Mouse (Mus musculus) MEL (cell line): ENCODE data around the gene 1700042G07Rik. TPM values are rescaled to one million over a fixed set of nuclear protein-coding genes. Genes with fewer than 3 reads are reported as not detected.

Experiments
- DNase-seq: peaks from one replicate; pipeline ENCODE4 v3.0.0; 2011; ENCODE audit warnings: low read depth, low spot score
- H3K27ac ChIP-seq: 2 replicates; pipeline ENCODE4 v1.5.1; 2012; ENCODE audit warnings: low read depth, mild to moderate bottlenecking, control low read depth, low read length, moderate library complexity; ENCODE audit not compliant: control insufficient read depth
- H3K27me3 ChIP-seq, 2 experiments: fragments of 150-350 bp in 1 of 2; sonication (generic) in 1 of 2; 2 replicates each; pipeline ENCODE4 v1.6.1; 2012; ENCODE audit warnings: low read length in 2 of 2, mild to moderate bottlenecking in 2 of 2, improper control_type of control experiment in 1 of 2, moderate library complexity in 1 of 2; ENCODE audit not compliant: insufficient read depth in 2 of 2, control insufficient read depth in 1 of 2
- H3K36me3 ChIP-seq, 2 experiments: 2 replicates each; pipeline ENCODE4 v1.6.1; 2012 to 2014; ENCODE audit warnings: low read length in 2 of 2, improper control_type of control experiment in 1 of 2, inconsistent platforms in 1 of 2, mild to moderate bottlenecking in 1 of 2; ENCODE audit not compliant: insufficient read depth in 2 of 2, control insufficient read depth in 1 of 2
- H3K4me1 ChIP-seq, 2 experiments: fragments of 150-350 bp in 1 of 2; sonication (generic) in 1 of 2; 2 replicates each; pipeline ENCODE4 v1.6.1; 2012; ENCODE audit warnings: low read length in 2 of 2, improper control_type of control experiment in 1 of 2, mild to moderate bottlenecking in 1 of 2; ENCODE audit not compliant: insufficient read depth in 2 of 2, control insufficient read depth in 1 of 2
- H3K4me3 ChIP-seq, 2 experiments: fragments of 150-350 bp in 1 of 2; sonication (generic) in 1 of 2; 2 replicates each; pipeline ENCODE4 v1.5.1; 2012; ENCODE audit warnings: low read depth in 2 of 2, low read length in 2 of 2, mild to moderate bottlenecking in 2 of 2, moderate library complexity in 2 of 2, control low read depth in 1 of 2, improper control_type of control experiment in 1 of 2; ENCODE audit not compliant: control insufficient read depth in 1 of 2, insufficient read depth in 1 of 2
- H3K79me2 ChIP-seq: 2 replicates; pipeline ENCODE4 v1.6.1; 2012; ENCODE audit warnings: mild to moderate bottlenecking, low read length, moderate library complexity; ENCODE audit not compliant: control insufficient read depth, poor library complexity, insufficient read depth
- H3K9ac ChIP-seq: 2 replicates; pipeline ENCODE4 v1.6.1; 2012; ENCODE audit warnings: low read depth, mild to moderate bottlenecking, control low read depth, low read length, moderate library complexity; ENCODE audit not compliant: control insufficient read depth, poor library complexity, severe bottlenecking
- H3K9me3 ChIP-seq: fragments of 150-350 bp; sonication (generic); replicated peaks from 2 replicates; pipeline ENCODE4 v1.6.1; 2012; ENCODE audit warnings: mild to moderate bottlenecking, low read length, improper control_type of control experiment, moderate library complexity; ENCODE audit not compliant: insufficient read depth
- BHLHE40 ChIP-seq: IDR thresholded peaks from 2 replicates; pipeline ENCODE4 v1.6.1; 2012; ENCODE audit warnings: low read depth, mild to moderate bottlenecking, inconsistent platforms, low read length, improper control_type of control experiment, borderline replicate concordance
- CHD1 ChIP-seq: IDR thresholded peaks from 2 replicates; pipeline ENCODE4 v1.6.1; 2012; ENCODE audit warnings: low read depth, mild to moderate bottlenecking, inconsistent platforms, low read length, improper control_type of control experiment
- CHD2 ChIP-seq: IDR thresholded peaks from 2 replicates; pipeline ENCODE4 v1.6.1; 2011; ENCODE audit warnings: low read length, improper control_type of control experiment
- E2F4 ChIP-seq: IDR thresholded peaks from 2 replicates; pipeline ENCODE4 v1.6.1; 2011; ENCODE audit warnings: low read depth, low read length, improper control_type of control experiment, borderline replicate concordance
- EP300 ChIP-seq, 2 experiments: IDR thresholded peaks; 2 replicates each; pipeline ENCODE4 v1.6.1; 2011; ENCODE audit warnings: improper control_type of control experiment in 2 of 2, low read length in 2 of 2, low read depth in 1 of 2, mild to moderate bottlenecking in 1 of 2
- ETS1 ChIP-seq: IDR thresholded peaks from 2 replicates; pipeline ENCODE4 v1.6.1; 2012; ENCODE audit warnings: low read depth, mild to moderate bottlenecking, inconsistent platforms, low read length, improper control_type of control experiment, moderate library complexity
- GATA1 ChIP-seq: IDR thresholded peaks from 2 replicates; pipeline ENCODE4 v1.6.1; 2011; ENCODE audit warnings: low read depth, low read length, improper control_type of control experiment
- HCFC1 ChIP-seq: IDR thresholded peaks from 2 replicates; pipeline ENCODE4 v1.6.1; 2012; ENCODE audit warnings: low read depth, mild to moderate bottlenecking, inconsistent platforms, low read length, improper control_type of control experiment, moderate library complexity
- KAT2A ChIP-seq: conservative IDR thresholded peaks from 2 replicates; pipeline ENCODE4 v1.6.1; 2012; ENCODE audit warnings: low read depth, low read length, improper control_type of control experiment, inconsistent platforms
- MAFK ChIP-seq: IDR thresholded peaks from 2 replicates; pipeline ENCODE4 v1.6.1; 2011; ENCODE audit warnings: low read depth, mild to moderate bottlenecking, low read length, improper control_type of control experiment, borderline replicate concordance
- MAX ChIP-seq: IDR thresholded peaks from 2 replicates; pipeline ENCODE4 v1.6.1; 2011; ENCODE audit warnings: low read length, improper control_type of control experiment
- MAZ ChIP-seq: IDR thresholded peaks from 2 replicates; pipeline ENCODE4 v1.6.1; 2012; ENCODE audit warnings: low read depth, mild to moderate bottlenecking, inconsistent platforms, low read length, improper control_type of control experiment
- MEF2A ChIP-seq: IDR thresholded peaks from 2 replicates; pipeline ENCODE4 v1.6.1; 2014; ENCODE audit warnings: low read depth, mild to moderate bottlenecking, inconsistent platforms, low read length, improper control_type of control experiment; ENCODE audit not compliant: poor library complexity, insufficient replicate concordance, severe bottlenecking; ENCODE audit errors: extremely low read depth
- MXI1 ChIP-seq: IDR thresholded peaks from 2 replicates; pipeline ENCODE4 v1.6.1; 2011; ENCODE audit warnings: mild to moderate bottlenecking, low read depth, low read length, improper control_type of control experiment
- MYC ChIP-seq: IDR thresholded peaks from 2 replicates; pipeline ENCODE4 v1.6.1; 2011; ENCODE audit warnings: low read depth, mild to moderate bottlenecking, low read length, improper control_type of control experiment, moderate library complexity
- NRF1 ChIP-seq: IDR thresholded peaks from 2 replicates; pipeline ENCODE4 v1.6.1; 2014; ENCODE audit warnings: low read depth, mild to moderate bottlenecking, inconsistent platforms, low read length, improper control_type of control experiment, moderate library complexity; ENCODE audit not compliant: poor library complexity, insufficient read depth, severe bottlenecking
- POLR2AphosphoS2 ChIP-seq: IDR thresholded peaks from 2 replicates; pipeline ENCODE4 v1.6.1; 2011; ENCODE audit warnings: low read length, improper control_type of control experiment
- POLR2AphosphoS5 ChIP-seq: IDR thresholded peaks from 2 replicates; pipeline ENCODE4 v1.6.1; 2012; ENCODE audit warnings: low read depth, borderline replicate concordance, mild to moderate bottlenecking, inconsistent platforms, low read length, moderate library complexity, mixed read lengths
- RAD21 ChIP-seq: IDR thresholded peaks from 2 replicates; pipeline ENCODE4 v1.6.1; 2011; ENCODE audit warnings: mild to moderate bottlenecking, low read depth, low read length, improper control_type of control experiment
- SIN3A ChIP-seq: IDR thresholded peaks from 2 replicates; pipeline ENCODE4 v1.6.1; 2012; ENCODE audit warnings: low read length, improper control_type of control experiment, inconsistent platforms
- SMC3 ChIP-seq: IDR thresholded peaks from 2 replicates; pipeline ENCODE4 v1.6.1; 2011; ENCODE audit warnings: low read depth, low read length, improper control_type of control experiment
- TAL1 ChIP-seq: IDR thresholded peaks from 2 replicates; pipeline ENCODE4 v1.6.1; 2012; ENCODE audit warnings: mild to moderate bottlenecking, inconsistent platforms, low read length, moderate library complexity, mixed read lengths
- TBP ChIP-seq: IDR thresholded peaks from 2 replicates; pipeline ENCODE4 v1.8.0; 2011; ENCODE audit warnings: low read depth, low read length, improper control_type of control experiment
- TCF12 ChIP-seq: IDR thresholded peaks from 2 replicates; pipeline ENCODE4 v1.6.1; 2014; ENCODE audit warnings: low read depth, mild to moderate bottlenecking, inconsistent platforms, low read length, improper control_type of control experiment, moderate library complexity
- UBTF ChIP-seq: IDR thresholded peaks from 2 replicates; pipeline ENCODE4 v1.6.1; 2012; ENCODE audit warnings: low read depth, mild to moderate bottlenecking, inconsistent platforms, low read length, improper control_type of control experiment, moderate library complexity, borderline replicate concordance; ENCODE audit not compliant: insufficient read depth
- USF1 ChIP-seq: IDR thresholded peaks from 2 replicates; pipeline ENCODE4 v1.6.1; 2014; ENCODE audit warnings: low read depth, mild to moderate bottlenecking, inconsistent platforms, low read length, improper control_type of control experiment, moderate library complexity
- USF2 ChIP-seq, 2 experiments: IDR thresholded peaks; 2 replicates each; pipeline ENCODE4 v1.6.1; 2011 to 2012; ENCODE audit warnings: improper control_type of control experiment in 2 of 2, low read length in 2 of 2, borderline replicate concordance in 1 of 2, inconsistent platforms in 1 of 2, low read depth in 1 of 2, mild to moderate bottlenecking in 1 of 2; ENCODE audit not compliant: insufficient read depth in 1 of 2
- ZC3H11A ChIP-seq: IDR thresholded peaks from 2 replicates; pipeline ENCODE4 v1.6.1; 2012; ENCODE audit warnings: low read depth, mild to moderate bottlenecking, inconsistent platforms, low read length, improper control_type of control experiment
- ZKSCAN1 ChIP-seq: IDR thresholded peaks from 2 replicates; pipeline ENCODE4 v1.6.1; 2012; ENCODE audit warnings: low read depth, mild to moderate bottlenecking, inconsistent platforms, low read length, improper control_type of control experiment, moderate library complexity
- ZMIZ1 ChIP-seq: IDR thresholded peaks from 2 replicates; pipeline ENCODE4 v1.6.1; 2012; ENCODE audit warnings: low read depth, mild to moderate bottlenecking, inconsistent platforms, low read length, improper control_type of control experiment, moderate library complexity
- ZNF384 ChIP-seq: IDR thresholded peaks from 2 replicates; pipeline ENCODE4 v1.6.1; 2012; ENCODE audit warnings: low read depth, mild to moderate bottlenecking, inconsistent platforms, low read length, improper control_type of control experiment
- polyA plus RNA-seq, 2 experiments: library from polyadenylated mRNA; stranded (reverse) in 1 of 2; unstranded in 1 of 2; fragments of >175 nt in 1 of 2; fragments of >200 nt in 1 of 2; gene quantifications; 2 replicates each; pipeline versions ENCODE4 v1.2.1 to v1.2.4; 2012; ENCODE audit warnings: low replicate concordance in 2 of 2, low read depth in 1 of 2; ENCODE audit not compliant: insufficient read length in 2 of 2, insufficient read depth in 1 of 2, missing spikeins in 1 of 2
- total RNA-seq: library from RNA; depleted of rRNA; stranded (reverse); fragments of 300-350 nt; gene quantifications from 2 replicates; pipeline ENCODE4 v1.2.3, GENCODE M21; 2012

Gene 1700042G07Rik
- total and polyA plus RNA-seq, 3 experiments: not detected

DNA sequence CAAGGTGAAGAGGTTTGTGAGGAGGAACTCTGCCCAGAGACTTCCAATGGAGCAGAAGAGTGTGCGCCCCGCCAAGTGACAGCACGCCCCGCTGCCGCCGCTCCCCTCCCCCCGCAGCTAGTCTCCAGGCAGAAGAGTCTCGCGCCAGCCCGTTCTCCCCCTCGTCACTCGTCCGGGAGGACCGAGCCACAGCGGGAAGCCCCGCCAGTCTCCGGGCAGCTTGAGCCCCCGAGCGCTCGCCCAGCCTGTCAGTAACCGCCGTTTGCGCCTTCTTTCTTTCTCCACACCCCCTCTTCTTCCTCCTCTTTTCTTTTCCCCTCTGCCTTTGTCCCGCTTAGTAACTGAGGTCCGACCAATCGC is 47.6 kb downstream of the 1700042G07Rik start (continued):
- TF ChIP-seq CHD1 (no peak), SMC3 (no peak), CHD2 (peak; percentile 32; the same call in 1 of the 2 replicates), KAT2A (no peak), HCFC1 (no peak; the same call in 1 of the 2 replicates), MAFK (no peak), NRF1 (no peak), TAL1 (no peak), MAZ (no peak; the same call in 1 of the 2 replicates), RAD21 (no peak), MAX (peak; percentile 10; the same call in 1 of the 2 replicates), TBP (0 out of 2 replicates have a peak, but pooled peaks have one; percentile 28), BHLHE40 (no peak), USF1 (no peak), ZMIZ1 (no peak), POLR2AphosphoS2 (no peak), MEF2A (no peak), TCF12 (no peak), POLR2AphosphoS5 (no peak)

DNA sequence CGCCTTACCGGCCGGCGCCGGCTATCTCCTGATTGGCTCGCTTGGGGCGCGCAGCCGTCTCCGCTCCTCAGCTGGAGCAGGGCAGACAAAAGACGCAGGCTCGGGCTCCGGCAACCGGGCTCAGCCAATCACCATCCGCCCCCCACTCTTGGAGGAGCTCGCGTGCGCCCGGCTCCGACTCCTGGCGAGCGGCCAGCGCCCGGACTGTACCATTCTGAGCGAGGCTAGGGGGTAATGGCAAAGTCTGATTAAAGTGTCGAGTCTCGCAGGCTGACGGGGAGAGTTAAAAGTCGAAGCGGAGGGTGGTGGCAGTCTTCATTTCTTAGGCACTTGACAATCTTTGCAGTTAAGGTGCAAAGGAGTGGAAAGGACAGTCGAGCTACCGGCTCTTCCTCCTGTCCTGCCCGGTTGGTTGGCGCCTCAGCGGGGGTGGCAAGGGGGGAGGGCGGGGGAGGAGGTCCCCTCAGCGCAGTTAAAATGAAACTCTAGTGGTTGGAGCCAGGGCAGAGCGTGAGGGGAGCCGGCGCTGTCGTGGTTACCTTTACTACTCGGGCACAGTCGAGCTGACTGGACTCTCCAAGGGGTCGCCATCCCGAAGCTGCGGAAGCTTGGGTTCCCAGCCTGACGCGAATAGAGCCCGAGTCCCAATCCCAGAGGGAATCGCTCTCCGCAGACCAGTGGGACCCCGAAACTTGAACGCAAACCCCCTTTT is 48.1 kb downstream of the 1700042G07Rik start, which contains the start of gene Pik3r3:
Pik3r3 (plus strand) TSS at position 479 of the 712 bp plus-strand sequence.
- Histone ChIP-seq H3K79me2 (peaks cover 4% of the 10 kb centered on the region; the same call in 1 of the 2 replicates), H3K36me3 (peaks cover 0 to 8% of the 10 kb centered on the region in 2 experiments; a peak in 2 of 4 replicates), H3K27ac (peak within 1 kb of the TSS; percentile 93), H3K9me3 (no peaks in the 10 kb centered on the region), H3K4me3 (peak within 1 kb of the TSS; percentile 85 to 96), H3K4me1 (peaks cover 4 to 8% of the 10 kb centered on the region in 2 experiments; a peak in 3 of 4 replicates), H3K9ac (peak within 1 kb of the TSS; percentile 95), H3K27me3 (no peaks in the 10 kb centered on the region)
- DNase-seq: peak; percentile 99
- peak; percentile 71 for TF ChIP-seq HCFC1
- TF ChIP-seq USF2 (IDR thresholded peaks at IDR 0.05; ENCODE audit: borderline replicate concordance in 1 of 2, insufficient read depth in 1 of 2, low read depth in 1 of 2, low read length in 2 of 2): no peak
- TF ChIP-seq SIN3A: peak; percentile 93
- no peak for TF ChIP-seq UBTF
- no peak for TF ChIP-seq GATA1
- TF ChIP-seq TBP: peak; percentile 77
- TF ChIP-seq ETS1: peak; percentile 66
- TF ChIP-seq EP300 (IDR thresholded peaks at IDR 0.05; ENCODE audit: low read depth in 1 of 2, low read length in 2 of 2): peak in 1 of 2 experiments; percentile 35; a peak in 1 of 4 replicates
- peak; percentile 94 for TF ChIP-seq ZMIZ1
- TF ChIP-seq MAX: peak; percentile 9; the same call in 1 of the 2 replicates
- TF ChIP-seq MXI1: peak; percentile 72; the same call in 1 of the 2 replicates
- no peak for TF ChIP-seq ZNF384
- TF ChIP-seq BHLHE40: peak; percentile 87
- TF ChIP-seq E2F4: no peak
- TF ChIP-seq ZC3H11A: no peak
- TF ChIP-seq SMC3: no peak
- TF ChIP-seq MAZ: peak; percentile 98
- no peak for TF ChIP-seq MEF2A
- TF ChIP-seq TCF12: peak; percentile 50; the same call in 1 of the 2 replicates
- no peak for TF ChIP-seq ZKSCAN1
- TF ChIP-seq USF1: peak; percentile 19; the same call in 1 of the 2 replicates
- peak; percentile 83 for TF ChIP-seq POLR2AphosphoS2
- peak; percentile 44; the same call in 1 of the 2 replicates for TF ChIP-seq MYC
- TF ChIP-seq TAL1: no peak
